Mouse (Mus musculus): Measurements from ENCODE around the gene Inpp4b. TPM values are rescaled to one million over a fixed set of nuclear protein-coding genes. Genes with fewer than 3 reads are reported as not detected.
"Not testable (repeated sequence)": the region's sequence is repeated elsewhere in the genome, so short reads cannot be mapped to it uniquely, and the experiment has no call there.

The Inpp4b gene
- polyA plus RNA-seq, 1 experiment from 2014 or later = 5.0 TPM

DNA sequence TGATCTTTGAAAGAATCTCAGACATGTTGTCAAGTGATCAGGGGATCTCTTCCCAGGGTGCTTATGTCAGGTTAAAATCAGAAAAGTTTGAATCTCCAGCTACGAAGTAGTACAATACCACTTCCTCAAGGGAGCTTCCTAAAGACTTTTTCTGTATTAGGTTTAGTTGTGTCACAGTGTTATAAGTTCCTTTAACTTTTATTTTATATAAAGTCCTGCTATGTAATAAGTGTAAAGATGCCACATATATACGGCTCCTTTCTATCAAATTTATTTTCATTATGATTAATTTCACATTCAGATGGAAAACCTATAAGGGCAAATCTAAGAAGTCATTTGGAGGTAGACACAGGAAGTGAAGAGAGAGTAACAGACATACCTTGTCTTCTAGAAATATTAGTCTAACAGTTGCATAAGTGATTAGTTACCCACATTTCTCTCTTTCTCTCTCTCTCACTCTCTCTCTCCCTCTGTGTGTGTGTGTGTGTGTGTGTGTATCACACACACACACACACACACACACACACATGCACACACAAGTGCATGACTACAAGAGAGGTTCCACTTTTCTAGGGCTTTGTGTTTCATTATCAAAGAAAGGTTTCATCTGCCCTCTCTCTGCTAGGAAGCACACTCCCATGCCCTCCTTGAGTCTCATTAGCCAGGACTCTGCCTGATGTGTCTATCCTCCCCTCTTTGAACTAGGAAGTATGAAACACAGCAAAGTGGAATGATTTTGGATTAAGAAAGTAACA, 438.7 kb downstream of the Inpp4b start:
- H3K27ac ChIP-seq = no peak overlapping the region
- H3K9me3 ChIP-seq = no peaks in the 10 kb centered on the region
- no peak overlapping the region for H3K4me3 ChIP-seq
- H3K4me1 ChIP-seq = 0 out of 2 replicates have a peak, but pooled peaks cover 8% of the 10 kb centered on the region
- DNase-seq (ENCODE audit: extremely low spot score, low spot score) = no peak
- 91% methylated on average over 2 of the region's 2 CpGs for WGBS
- H3K36me3 ChIP-seq (replicated peaks) = no peaks in the 10 kb centered on the region
- no peaks in the 10 kb centered on the region for H3K27me3 ChIP-seq (ENCODE audit: poor library complexity, severe bottlenecking)

DNA sequence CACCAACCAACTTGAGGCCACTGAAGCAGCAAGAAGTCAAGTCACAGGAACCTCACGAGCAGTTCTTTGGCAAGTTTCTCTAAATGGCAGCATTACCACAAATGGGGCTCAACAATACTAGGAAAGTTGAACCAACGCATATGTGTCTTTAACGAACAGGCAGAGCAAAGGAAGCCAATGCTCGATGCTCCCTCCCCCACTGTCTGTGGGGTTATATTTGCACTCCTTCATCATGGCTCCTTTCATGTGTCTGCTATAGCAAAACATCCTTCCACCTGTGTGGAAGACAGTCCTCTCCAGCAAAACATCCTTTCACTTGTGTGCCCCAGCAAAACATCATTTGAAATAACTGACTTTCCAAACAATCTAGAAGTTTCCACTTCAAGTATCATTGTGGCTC, 440.4 kb downstream of the Inpp4b start:
- WGBS = 87% methylated on average over 4 of the region's 4 CpGs
- no peak for DNase-seq (ENCODE audit: extremely low spot score, low spot score)
- Histone ChIP-seq H3K4me3 (no peak overlapping the region), H3K36me3 (replicated peaks) (no peaks in the 10 kb centered on the region), H3K27ac (no peak overlapping the region), H3K4me1 (0 out of 2 replicates have a peak, but pooled peaks cover 4% of the 10 kb centered on the region), H3K9me3 (no peaks in the 10 kb centered on the region), H3K27me3 (ENCODE audit: poor library complexity, severe bottlenecking) (no peaks in the 10 kb centered on the region)

DNA sequence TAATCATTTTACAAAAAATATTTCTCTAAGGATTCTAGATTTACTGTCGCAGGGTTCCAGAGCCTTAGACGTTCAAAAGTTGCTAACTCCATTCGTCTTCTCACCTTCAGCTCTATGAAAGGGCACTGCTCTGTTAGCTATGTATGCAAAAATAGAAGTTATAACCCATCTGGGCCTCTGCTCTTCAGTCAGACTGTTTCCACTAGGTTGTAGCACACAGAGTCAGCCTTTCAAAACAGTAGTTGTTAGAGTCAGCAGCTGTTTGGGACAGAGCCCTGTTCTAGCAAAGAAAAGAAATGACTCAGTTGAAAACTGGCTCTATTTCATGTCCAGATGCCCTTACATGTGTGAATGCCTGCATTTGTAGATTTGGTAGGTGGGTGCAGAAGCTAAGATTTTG, 442.4 kb downstream of the Inpp4b start:
- H3K4me1 ChIP-seq = 0 out of 2 replicates have a peak, but pooled peaks cover 4% of the 10 kb centered on the region

DNA sequence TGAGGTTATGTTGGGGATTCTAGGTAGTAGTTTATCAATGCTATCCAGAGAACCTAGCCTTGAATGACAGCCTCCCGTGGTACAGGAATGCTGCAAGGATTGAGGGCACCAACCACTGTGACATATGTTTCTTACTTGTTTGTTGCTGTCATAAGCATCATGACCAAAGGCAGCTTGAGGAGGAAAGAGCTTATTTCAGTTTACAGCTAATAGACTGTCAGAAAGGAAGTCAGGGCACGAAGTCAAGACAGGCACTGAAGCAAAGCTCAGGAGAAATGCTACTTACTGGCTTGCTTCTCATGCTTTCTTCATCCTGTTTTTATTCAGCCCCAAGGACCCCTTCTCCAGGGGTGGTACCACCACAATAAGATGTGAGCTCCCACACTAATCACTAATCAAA, 446.1 kb downstream of the Inpp4b start:
- Histone ChIP-seq H3K9me3 (no peaks in the 10 kb centered on the region), H3K36me3 (replicated peaks) (no peaks in the 10 kb centered on the region), H3K27ac (no peak overlapping the region), H3K27me3 (ENCODE audit: poor library complexity, severe bottlenecking) (no peaks in the 10 kb centered on the region), H3K4me1 (0 out of 2 replicates have a peak, but pooled peaks cover 4% of the 10 kb centered on the region), H3K4me3 (no peak overlapping the region)
- 84% methylated on average over 2 of the region's 2 CpGs for WGBS
- DNase-seq (ENCODE audit: extremely low spot score, low spot score) = no peak

More for the DNA sequence above, 442.4 kb downstream of the Inpp4b start:
- Histone ChIP-seq H3K27ac (no peak overlapping the region), H3K36me3 (replicated peaks) (no peaks in the 10 kb centered on the region), H3K27me3 (ENCODE audit: poor library complexity, severe bottlenecking) (no peaks in the 10 kb centered on the region), H3K4me3 (no peak overlapping the region), H3K9me3 (no peaks in the 10 kb centered on the region)
- 87% methylated on average over 3 of the region's 3 CpGs for WGBS
- no peak for DNase-seq (ENCODE audit: extremely low spot score, low spot score)

DNA sequence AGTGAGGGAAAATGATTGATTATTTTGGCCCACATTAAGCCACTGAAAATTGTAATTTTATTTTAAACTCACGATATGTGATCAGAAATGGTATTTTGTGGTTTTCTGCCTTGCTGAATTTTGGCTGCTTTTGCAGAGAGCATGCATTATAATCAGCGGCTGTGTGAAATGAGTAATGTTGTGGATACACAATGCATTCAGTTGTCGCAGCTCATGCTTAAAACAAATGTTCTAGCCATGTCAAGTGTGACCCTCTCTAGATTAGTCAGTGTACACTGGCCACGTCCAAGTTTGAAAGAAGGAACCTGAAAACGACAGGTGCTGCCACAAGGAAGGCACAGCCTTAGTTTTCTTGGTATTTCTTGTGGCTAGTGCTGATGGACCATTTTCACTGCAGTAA, 450.3 kb downstream of the Inpp4b start:
- DNase-seq (ENCODE audit: extremely low spot score, low spot score) = no peak
- no peaks in the 10 kb centered on the region for H3K36me3 ChIP-seq (replicated peaks)
- no peak overlapping the region for H3K27ac ChIP-seq
- no peaks in the 10 kb centered on the region for H3K27me3 ChIP-seq (ENCODE audit: poor library complexity, severe bottlenecking)
- H3K4me1 ChIP-seq = no peaks in the 10 kb centered on the region
- H3K9me3 ChIP-seq = no peaks in the 10 kb centered on the region
- WGBS = 90% methylated on average over 5 of the region's 5 CpGs
- no peak overlapping the region for H3K4me3 ChIP-seq

DNA sequence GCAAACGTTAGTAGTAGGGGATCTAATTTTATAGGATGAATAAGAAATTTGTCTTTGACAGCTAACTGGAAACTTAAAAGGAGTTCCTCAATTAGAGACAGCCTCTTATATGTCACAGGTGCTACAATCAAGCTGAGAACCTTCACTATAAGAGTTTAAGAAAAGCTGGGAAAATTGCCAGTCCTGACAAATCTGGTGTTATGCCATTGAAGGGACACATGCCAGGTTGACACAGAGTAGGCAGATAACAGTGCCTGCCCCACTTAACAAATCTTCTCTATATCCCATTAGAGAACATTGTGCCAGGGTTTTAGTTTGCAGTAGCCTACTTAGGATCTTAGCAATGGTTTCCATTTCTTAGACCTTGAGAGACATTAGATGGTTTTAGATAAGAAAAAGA, 456.1 kb downstream of the Inpp4b start:
- Histone ChIP-seq H3K9me3 (no peaks in the 10 kb centered on the region), H3K36me3 (replicated peaks) (no peaks in the 10 kb centered on the region), H3K4me1 (no peaks in the 10 kb centered on the region), H3K4me3 (no peak overlapping the region), H3K27me3 (ENCODE audit: poor library complexity, severe bottlenecking) (no peaks in the 10 kb centered on the region), H3K27ac (no peak overlapping the region)
- no peak for DNase-seq (ENCODE audit: extremely low spot score, low spot score)
- WGBS = 83% methylated on average over 1 of the region's 1 CpGs

DNA sequence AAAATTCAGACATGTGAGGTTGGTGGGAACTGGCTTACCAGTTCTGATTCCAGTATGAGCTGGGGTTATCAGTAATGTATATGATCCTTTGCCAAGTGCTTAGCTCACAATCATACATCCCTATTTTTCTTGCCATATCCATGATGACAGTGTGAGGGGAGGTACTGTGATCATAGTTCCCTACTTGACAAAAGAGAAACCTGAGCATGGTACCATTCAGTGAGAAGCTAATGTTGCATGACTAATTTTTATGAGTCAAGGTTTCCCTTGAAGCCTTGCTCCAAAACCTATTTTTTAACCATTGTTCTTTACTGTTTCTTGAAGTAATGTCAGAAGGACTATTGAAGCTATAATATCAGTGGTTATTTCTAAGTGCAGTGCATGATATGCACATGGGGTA, 458.4 kb downstream of the Inpp4b start:
- no peak overlapping the region for H3K4me3 ChIP-seq
- H3K9me3 ChIP-seq = no peaks in the 10 kb centered on the region
- no peak for DNase-seq (ENCODE audit: extremely low spot score, low spot score)
- H3K27ac ChIP-seq = no peak overlapping the region
- H3K27me3 ChIP-seq (ENCODE audit: poor library complexity, severe bottlenecking) = no peaks in the 10 kb centered on the region
- H3K36me3 ChIP-seq (replicated peaks) = no peaks in the 10 kb centered on the region
- no peaks in the 10 kb centered on the region for H3K4me1 ChIP-seq

DNA sequence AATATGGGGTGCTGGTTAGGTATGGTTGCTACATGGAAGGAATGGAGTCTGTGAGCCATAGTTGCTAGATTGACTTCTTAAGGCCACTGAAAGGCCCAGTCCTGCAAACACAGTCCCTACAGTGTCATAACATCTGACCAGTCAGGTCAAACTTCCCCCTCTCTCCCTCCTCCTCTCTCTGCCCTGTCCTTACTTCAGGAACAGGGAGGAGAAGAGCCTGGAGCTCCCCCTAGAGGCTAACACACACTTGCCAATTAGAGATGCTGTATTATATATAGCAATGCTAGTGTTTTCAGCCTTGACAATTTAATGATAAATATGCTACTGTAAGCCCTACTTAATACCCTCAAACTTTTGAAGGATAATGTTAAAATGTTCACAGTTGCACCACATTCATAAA, 464.4 kb downstream of the Inpp4b start:
- Histone ChIP-seq H3K4me1 (peaks cover 6% of the 10 kb centered on the region), H3K9me3 (no peaks in the 10 kb centered on the region), H3K4me3 (no peak overlapping the region), H3K27ac (no peak overlapping the region), H3K36me3 (replicated peaks) (no peaks in the 10 kb centered on the region), H3K27me3 (ENCODE audit: poor library complexity, severe bottlenecking) (peaks cover 12% of the 10 kb centered on the region; the same call in 1 of the 2 replicates)
- DNase-seq (ENCODE audit: extremely low spot score, low spot score) = peak; percentile 55

DNA sequence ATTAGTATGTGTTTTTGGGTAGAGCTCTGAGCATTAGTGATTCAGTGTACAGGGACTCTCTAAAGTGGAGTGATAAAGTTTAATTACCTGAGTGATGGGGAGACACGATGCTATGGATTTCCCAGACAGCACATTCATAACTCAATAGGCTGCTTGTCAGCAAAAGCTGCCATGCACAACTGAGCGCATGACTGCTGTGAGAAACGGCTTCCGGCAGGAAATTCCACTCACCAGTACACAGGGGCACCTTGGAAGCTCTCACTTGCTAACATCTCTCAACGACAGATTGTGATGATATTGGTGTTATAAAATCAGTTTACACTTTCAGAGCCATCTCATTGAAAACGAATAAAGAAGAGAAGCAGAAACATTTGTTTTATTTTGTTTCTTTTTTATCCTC, 465.2 kb downstream of the Inpp4b start:
- whole genome bisulfite sequencing = 76% methylated on average over 6 of the region's 6 CpGs
- Histone ChIP-seq H3K4me3 (no peak overlapping the region), H3K36me3 (replicated peaks) (no peaks in the 10 kb centered on the region), H3K27ac (no peak overlapping the region), H3K27me3 (ENCODE audit: poor library complexity, severe bottlenecking) (peaks cover 12% of the 10 kb centered on the region; the same call in 1 of the 2 replicates), H3K9me3 (no peaks in the 10 kb centered on the region), H3K4me1 (peaks cover 14% of the 10 kb centered on the region)
- DNase-seq (ENCODE audit: extremely low spot score, low spot score) = no peak

DNA sequence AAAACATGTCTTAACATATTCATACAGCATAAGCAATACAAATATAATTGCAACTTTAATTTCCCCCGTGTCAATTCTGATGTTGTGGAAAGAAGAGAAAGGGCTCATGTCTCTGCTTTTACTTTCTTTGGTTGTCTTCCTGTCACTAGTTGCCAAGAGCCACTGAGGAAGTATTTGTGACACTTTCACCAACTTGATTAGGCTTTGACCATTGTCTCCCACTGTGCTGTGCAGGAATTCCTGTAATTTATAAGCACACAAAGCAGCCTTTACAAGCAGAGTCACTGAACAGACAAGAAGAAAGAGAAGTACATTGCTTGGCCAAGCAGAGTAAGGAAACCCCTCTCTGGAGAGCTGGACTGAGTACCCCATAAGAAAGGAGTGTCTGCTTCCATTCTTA, 466.1 kb downstream of the Inpp4b start:
- no peaks in the 10 kb centered on the region for H3K9me3 ChIP-seq
- peaks cover 15% of the 10 kb centered on the region for H3K4me1 ChIP-seq
- DNase-seq (ENCODE audit: extremely low spot score, low spot score) = no peak
- 79% methylated on average over 1 of the region's 1 CpGs for WGBS
- H3K27ac ChIP-seq = no peak overlapping the region
- H3K4me3 ChIP-seq = no peak overlapping the region
- no peaks in the 10 kb centered on the region for H3K36me3 ChIP-seq (replicated peaks)
- peaks cover 16% of the 10 kb centered on the region; the same call in 1 of the 2 replicates for H3K27me3 ChIP-seq (ENCODE audit: poor library complexity, severe bottlenecking)

DNA sequence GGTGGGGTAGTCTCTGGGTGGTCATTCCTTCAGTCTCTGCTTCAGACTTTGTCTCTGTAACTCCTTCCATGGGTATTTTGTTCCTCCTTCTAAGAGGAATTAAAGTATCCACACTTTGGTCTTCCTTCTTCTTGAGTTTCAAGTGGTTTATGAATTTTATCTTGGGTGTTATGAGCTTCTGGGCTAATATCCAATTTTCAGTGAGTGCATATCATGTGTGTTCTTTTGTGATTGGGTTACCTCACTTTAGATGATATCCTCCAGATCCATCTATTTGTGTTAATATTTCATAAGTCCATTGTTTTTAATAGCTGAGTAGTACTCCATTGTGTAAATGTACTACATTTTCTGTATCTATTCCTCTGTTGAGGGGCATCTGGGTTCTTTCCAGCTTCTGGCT, 467.1 kb downstream of the Inpp4b start:
- H3K9me3 ChIP-seq; H3K4me3 ChIP-seq; H3K36me3 ChIP-seq (replicated peaks); DNase-seq (ENCODE audit: extremely low spot score, low spot score); H3K27ac ChIP-seq: not testable (repeated sequence)
- peaks cover 16% of the 10 kb centered on the region for H3K4me1 ChIP-seq
- H3K27me3 ChIP-seq (ENCODE audit: poor library complexity, severe bottlenecking) = peaks cover 22% of the 10 kb centered on the region; the same call in 1 of the 2 replicates

DNA sequence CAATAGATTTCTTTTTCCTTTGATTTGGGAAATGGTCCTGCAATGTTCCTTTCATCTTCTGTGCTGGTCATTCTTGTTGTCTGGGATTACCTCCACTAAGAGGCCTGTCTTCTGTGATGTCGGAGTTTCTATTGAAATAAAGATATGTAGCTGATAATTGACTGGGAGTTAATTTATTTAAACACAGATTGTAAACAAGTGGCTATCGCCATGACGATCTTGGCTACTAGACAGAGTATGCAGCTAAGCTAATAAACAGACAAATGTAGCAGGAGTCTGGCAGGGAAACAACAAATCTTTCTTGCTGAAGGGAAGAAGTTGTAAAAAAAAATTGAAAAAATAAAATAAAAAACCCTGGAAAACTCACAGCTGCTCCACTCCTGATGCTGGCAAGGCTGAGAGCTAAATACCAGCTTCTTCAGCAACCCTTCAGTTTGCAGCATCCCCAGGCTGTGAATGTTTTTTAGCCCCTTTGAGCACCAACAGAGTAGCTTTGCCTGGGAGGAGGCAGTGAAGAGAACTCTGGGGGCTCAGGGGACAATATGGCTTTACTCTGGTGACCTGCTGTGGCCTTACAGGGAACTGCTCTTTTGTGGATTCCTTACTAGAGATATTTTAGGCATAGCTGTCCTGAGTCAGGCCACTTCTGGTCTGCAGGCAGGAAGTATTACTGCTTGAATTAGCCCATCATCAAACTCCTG, 469.8 kb downstream of the Inpp4b start:
- WGBS = 19% methylated on average over 3 of the region's 3 CpGs
- peaks cover 23% of the 10 kb centered on the region for H3K4me1 ChIP-seq
- H3K9me3 ChIP-seq = no peaks in the 10 kb centered on the region
- H3K36me3 ChIP-seq (replicated peaks) = no peaks in the 10 kb centered on the region
- H3K4me3 ChIP-seq = no peak overlapping the region
- peak overlapping the region; percentile 25; the same call in 1 of the 2 replicates for H3K27ac ChIP-seq
- peaks cover 22% of the 10 kb centered on the region; the same call in 1 of the 2 replicates for H3K27me3 ChIP-seq (ENCODE audit: poor library complexity, severe bottlenecking)
- DNase-seq (ENCODE audit: extremely low spot score, low spot score) = no peak

DNA sequence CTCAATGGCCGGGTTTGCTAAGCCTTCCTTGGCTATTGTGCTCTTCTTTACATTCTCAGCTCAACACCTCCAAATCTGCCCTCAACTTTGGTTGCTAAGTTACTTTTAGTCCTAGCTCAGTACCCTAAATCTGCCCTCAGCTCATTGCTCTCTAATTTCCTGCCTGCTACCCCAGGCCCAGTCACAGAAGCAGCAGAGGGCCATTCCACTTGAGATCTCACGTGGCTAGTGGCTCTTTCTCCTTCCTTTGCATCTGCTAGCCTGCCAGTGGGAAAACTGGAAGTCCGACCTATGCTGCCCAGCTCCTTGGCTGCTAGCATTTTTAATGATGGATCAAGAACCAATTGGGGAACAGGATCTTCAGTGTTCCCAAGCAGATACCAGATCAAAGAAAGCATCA, 472.4 kb downstream of the Inpp4b start:
- no peak overlapping the region for H3K27ac ChIP-seq
- 26% methylated on average over 3 of the region's 3 CpGs for WGBS
- peaks cover 22% of the 10 kb centered on the region; the same call in 1 of the 2 replicates for H3K27me3 ChIP-seq (ENCODE audit: poor library complexity, severe bottlenecking)
- peak; percentile 17 for DNase-seq (ENCODE audit: extremely low spot score, low spot score)
- no peak overlapping the region for H3K4me3 ChIP-seq
- H3K4me1 ChIP-seq = peaks cover 23% of the 10 kb centered on the region
- no peaks in the 10 kb centered on the region for H3K9me3 ChIP-seq
- H3K36me3 ChIP-seq (replicated peaks) = no peaks in the 10 kb centered on the region

All from forebrain, embryonic 10.5 days (tissue).